Mouse (Mus musculus) hindbrain, embryonic 10.5 days (tissue): ENCODE results near the gene Sema4b. TPM values are rescaled to one million over a fixed set of nuclear protein-coding genes. Genes with fewer than 3 reads are reported as not detected.
A peak's percentile ranks its signal among the peaks of the same experiment; 100 is the strongest.

Experiments used
- DNase-seq: peaks from one replicate; pipeline ENCODE4 v3.0.0-alpha.2; 2017; ENCODE audit warnings: low spot score
- H3K27ac ChIP-seq: fragments of 300-500 bp; sonication (generic); 2 replicates; pipeline ENCODE4 v1.5.1; 2016; ENCODE audit warnings: mild to moderate bottlenecking, moderate library complexity
- H3K27me3 ChIP-seq: fragments of 300-500 bp; sonication (generic); 2 replicates; pipeline ENCODE4 v1.6.1; 2016; ENCODE audit warnings: mild to moderate bottlenecking; ENCODE audit not compliant: poor library complexity, insufficient read depth, severe bottlenecking
- H3K36me3 ChIP-seq: fragments of 300-500 bp; sonication (generic); 2 replicates; pipeline ENCODE4 v1.6.1; 2016; ENCODE audit warnings: mild to moderate bottlenecking, moderate library complexity
- H3K4me1 ChIP-seq: fragments of 300-500 bp; sonication (generic); replicated peaks from 2 replicates; pipeline ENCODE4 v1.6.1; 2016; ENCODE audit warnings: mild to moderate bottlenecking
- H3K4me3 ChIP-seq: fragments of 300-500 bp; sonication (generic); 2 replicates; pipeline ENCODE4 v1.5.1; 2016; ENCODE audit warnings: mild to moderate bottlenecking, moderate library complexity
- H3K9me3 ChIP-seq: fragments of 300-500 bp; sonication (generic); 2 replicates; pipeline ENCODE4 v1.6.1; 2016; ENCODE audit warnings: mild to moderate bottlenecking, moderate library complexity
- whole genome bisulfite sequencing: fragments of 180-500 bp; shearing (Covaris S2); methylation state at CpG from one replicate; pipeline ENCODE4 v1.1.7; 2016; 5-methylcytosine and 5-hydroxymethylcytosine counted together
- polyA plus RNA-seq: library from polyadenylated mRNA; unstranded; fragments of >200 nt; fragmentation: Nextera tagmentation; extraction: Ambion mirVana; gene quantifications from 2 replicates; pipeline ENCODE4 v1.2.1, GENCODE M21; 2016

The Sema4b gene
- polyA plus RNA-seq, 1 experiment from 2014 or later, result 17.5 TPM

DNA sequence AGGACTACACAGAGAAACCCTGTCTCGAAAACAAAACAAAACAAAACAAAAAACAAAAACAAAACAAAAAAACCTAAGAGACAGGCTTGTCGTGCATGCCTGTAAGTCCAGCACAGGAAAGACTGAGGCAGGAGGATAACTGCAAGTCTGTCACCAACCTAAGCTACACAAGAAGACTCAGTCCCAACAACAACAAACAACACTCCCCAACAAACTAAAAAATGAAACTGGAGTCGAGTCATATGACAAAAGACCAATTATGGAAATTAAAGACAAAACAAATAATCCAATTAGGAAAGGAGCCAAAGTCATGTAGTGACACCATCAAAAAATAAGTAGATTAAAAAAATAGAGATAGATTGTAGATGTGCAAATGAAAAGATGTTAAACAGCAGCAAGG, 6.4 kb upstream of the Sema4b start:
- no peaks in the 10 kb centered on the region for H3K36me3 ChIP-seq
- DNase-seq, result no peak
- no peak overlapping the region for H3K4me3 ChIP-seq
- H3K27me3 ChIP-seq, result no peaks in the 10 kb centered on the region
- no peaks in the 10 kb centered on the region for H3K9me3 ChIP-seq
- H3K27ac ChIP-seq, result no peak overlapping the region
- peaks cover 13% of the 10 kb centered on the region; the same call in 1 of the 2 replicates for H3K4me1 ChIP-seq
- 78% methylated on average over 3 of the region's 3 CpGs for WGBS

DNA sequence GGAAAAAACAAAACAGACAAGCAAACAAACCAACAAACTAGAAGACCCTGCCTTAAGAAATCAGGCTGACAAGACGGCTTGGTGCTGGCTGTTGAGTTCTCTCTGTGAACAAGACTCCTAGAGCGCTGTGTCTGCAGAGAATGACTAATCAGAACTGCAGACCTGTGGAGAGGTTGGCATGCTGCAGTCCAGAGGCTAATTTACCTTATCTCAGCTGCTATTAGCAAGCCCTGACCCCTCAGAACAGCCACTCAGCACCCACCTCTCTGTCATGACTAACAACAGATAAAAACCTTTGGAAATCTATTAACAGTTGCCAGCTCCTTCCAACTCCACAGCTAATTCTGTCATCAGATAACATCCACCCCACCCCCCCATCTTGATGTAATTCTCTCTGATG, 5.6 kb upstream of the Sema4b start:
- Histone ChIP-seq H3K36me3 (no peaks in the 10 kb centered on the region), H3K27me3 (no peaks in the 10 kb centered on the region), H3K27ac (no peak overlapping the region), H3K4me1 (peaks cover 22% of the 10 kb centered on the region), H3K4me3 (no peak overlapping the region), H3K9me3 (no peaks in the 10 kb centered on the region)
- 86% methylated on average over 2 of the region's 2 CpGs for WGBS
- DNase-seq, result no peak

DNA sequence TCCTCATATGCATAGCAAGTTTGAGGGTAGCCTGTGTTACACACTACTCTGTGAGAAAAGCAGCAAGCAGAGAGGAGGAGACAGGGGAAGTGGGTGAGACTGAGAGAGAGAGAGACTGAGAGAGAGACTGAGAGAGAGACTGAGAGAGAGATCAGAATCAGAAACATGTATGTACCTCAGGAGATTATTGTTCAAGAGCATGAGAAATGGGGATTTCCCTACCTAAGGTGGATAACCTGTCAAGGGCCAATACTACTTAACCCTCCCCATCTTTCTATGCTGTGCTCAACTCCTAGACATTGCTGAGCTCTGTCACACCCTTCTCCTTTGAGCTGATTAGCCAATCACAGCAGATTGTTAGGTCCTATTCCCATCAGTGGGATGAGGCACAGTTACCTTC, 4.5 kb upstream of the Sema4b start:
- Histone ChIP-seq H3K27ac (no peak overlapping the region), H3K36me3 (no peaks in the 10 kb centered on the region), H3K9me3 (no peaks in the 10 kb centered on the region), H3K4me1 (peaks cover 32% of the 10 kb centered on the region), H3K4me3 (no peak overlapping the region), H3K27me3 (no peaks in the 10 kb centered on the region)
- DNase-seq, result no peak

- Histone ChIP-seq H3K27me3 (0 out of 2 replicates have a peak, but pooled peaks cover 4% of the 10 kb centered on the region), H3K9me3 (no peaks in the 10 kb centered on the region), H3K4me3 (no peak overlapping the region), H3K36me3 (no peaks in the 10 kb centered on the region), H3K27ac (no peak overlapping the region), H3K4me1 (peaks cover 46% of the 10 kb centered on the region)
- DNase-seq, result no peak
- WGBS, result 97% methylated on average over 1 of the region's 1 CpGs
Observed at GRCm38 (mm10) chr7:80183466-80183865, 3.2 kb upstream of the Sema4b start.

GRCm38 (mm10) chr7:80183969-80184368, 2.7 kb upstream of the Sema4b start:
- Histone ChIP-seq H3K4me3 (no peak overlapping the region), H3K9me3 (no peaks in the 10 kb centered on the region), H3K4me1 (peaks cover 51% of the 10 kb centered on the region), H3K27ac (peak overlapping the region; percentile 53), H3K27me3 (0 out of 2 replicates have a peak, but pooled peaks cover 4% of the 10 kb centered on the region), H3K36me3 (no peaks in the 10 kb centered on the region)
- WGBS, result 58% methylated on average over 5 of the region's 5 CpGs
- no peak for DNase-seq

GRCm38 (mm10) chr7:80184551-80184950, 2.1 kb upstream of the Sema4b start:
- no peaks in the 10 kb centered on the region for H3K36me3 ChIP-seq
- WGBS, result 68% methylated on average over 4 of the region's 4 CpGs
- H3K27me3 ChIP-seq, result 0 out of 2 replicates have a peak, but pooled peaks cover 4% of the 10 kb centered on the region
- peak overlapping the region; percentile 96 for H3K27ac ChIP-seq
- H3K4me1 ChIP-seq, result peaks cover 56% of the 10 kb centered on the region
- no peak for DNase-seq
- no peaks in the 10 kb centered on the region for H3K9me3 ChIP-seq
- no peak overlapping the region for H3K4me3 ChIP-seq

- Histone ChIP-seq H3K4me1 (peaks cover 57% of the 10 kb centered on the region), H3K27ac (peak overlapping the region; percentile 96), H3K27me3 (0 out of 2 replicates have a peak, but pooled peaks cover 4% of the 10 kb centered on the region), H3K9me3 (no peaks in the 10 kb centered on the region), H3K4me3 (no peak overlapping the region), H3K36me3 (no peaks in the 10 kb centered on the region)
- DNase-seq, result no peak
- 60% methylated on average over 6 of the region's 6 CpGs for WGBS
Observed at GRCm38 (mm10) chr7:80184968-80185367, 1.7 kb upstream of the Sema4b start.

- WGBS, result 16% methylated on average over 8 of the region's 8 CpGs
- Histone ChIP-seq H3K4me3 (peak overlapping the region; percentile 63), H3K4me1 (peaks cover 60% of the 10 kb centered on the region)
Observed at GRCm38 (mm10) chr7:80186021-80186420, 620 bp upstream of the Sema4b start.

GRCm38 (mm10) chr7:80187501-80187900, 860 bp downstream of the Sema4b start:
- H3K4me1 ChIP-seq, result peaks cover 74% of the 10 kb centered on the region
- DNase-seq, result no peak
- peak overlapping the region; percentile 96 for H3K27ac ChIP-seq
- 56% methylated on average over 12 of the region's 12 CpGs for WGBS
- peak overlapping the region; percentile 63 for H3K4me3 ChIP-seq
- H3K36me3 ChIP-seq, result no peaks in the 10 kb centered on the region
- H3K27me3 ChIP-seq, result 0 out of 2 replicates have a peak, but pooled peaks cover 4% of the 10 kb centered on the region
- no peaks in the 10 kb centered on the region for H3K9me3 ChIP-seq

More at GRCm38 (mm10) chr7:80186021-80186420, 620 bp upstream of the Sema4b start:
- 0 out of 2 replicates have a peak, but pooled peaks cover 4% of the 10 kb centered on the region for H3K27me3 ChIP-seq
- no peaks in the 10 kb centered on the region for H3K9me3 ChIP-seq
- peak; percentile 40 for DNase-seq
- H3K36me3 ChIP-seq, result no peaks in the 10 kb centered on the region
- H3K27ac ChIP-seq, result peak overlapping the region; percentile 96

DNA sequence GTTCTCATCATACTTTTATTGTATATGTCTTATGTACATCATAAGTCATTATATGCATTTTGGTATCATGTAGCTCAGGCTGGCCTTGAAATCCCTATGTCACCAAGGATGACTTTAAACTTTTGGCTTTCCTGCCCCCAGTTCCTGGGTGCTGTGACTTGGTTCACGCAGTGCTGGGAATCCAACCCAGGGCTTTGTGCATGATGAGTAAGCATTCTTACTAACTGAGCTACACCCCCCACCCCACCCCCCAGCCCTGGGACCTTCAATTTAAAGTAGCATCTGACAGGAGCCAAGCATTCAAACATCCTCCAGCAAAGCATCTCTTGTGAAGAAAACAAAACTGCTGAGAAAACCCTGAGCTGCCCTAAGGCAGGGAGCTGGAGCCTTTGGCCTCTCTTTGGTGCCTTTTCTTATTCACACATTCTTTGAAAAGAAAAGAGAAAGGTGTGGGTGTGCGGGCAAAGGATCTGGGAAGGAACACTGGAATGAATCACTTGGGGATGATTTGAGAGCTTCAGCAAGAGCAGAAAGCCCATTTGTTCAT, 2.0 kb downstream of the Sema4b start:
- peak overlapping the region; percentile 75 for H3K27ac ChIP-seq
- 0 out of 2 replicates have a peak, but pooled peaks cover 4% of the 10 kb centered on the region for H3K27me3 ChIP-seq
- H3K9me3 ChIP-seq, result no peaks in the 10 kb centered on the region
- H3K4me1 ChIP-seq, result peaks cover 80% of the 10 kb centered on the region
- no peaks in the 10 kb centered on the region for H3K36me3 ChIP-seq
- 60% methylated on average over 2 of the region's 2 CpGs for WGBS
- H3K4me3 ChIP-seq, result peak overlapping the region; percentile 9; the same call in 1 of the 2 replicates
- DNase-seq, result no peak

DNA sequence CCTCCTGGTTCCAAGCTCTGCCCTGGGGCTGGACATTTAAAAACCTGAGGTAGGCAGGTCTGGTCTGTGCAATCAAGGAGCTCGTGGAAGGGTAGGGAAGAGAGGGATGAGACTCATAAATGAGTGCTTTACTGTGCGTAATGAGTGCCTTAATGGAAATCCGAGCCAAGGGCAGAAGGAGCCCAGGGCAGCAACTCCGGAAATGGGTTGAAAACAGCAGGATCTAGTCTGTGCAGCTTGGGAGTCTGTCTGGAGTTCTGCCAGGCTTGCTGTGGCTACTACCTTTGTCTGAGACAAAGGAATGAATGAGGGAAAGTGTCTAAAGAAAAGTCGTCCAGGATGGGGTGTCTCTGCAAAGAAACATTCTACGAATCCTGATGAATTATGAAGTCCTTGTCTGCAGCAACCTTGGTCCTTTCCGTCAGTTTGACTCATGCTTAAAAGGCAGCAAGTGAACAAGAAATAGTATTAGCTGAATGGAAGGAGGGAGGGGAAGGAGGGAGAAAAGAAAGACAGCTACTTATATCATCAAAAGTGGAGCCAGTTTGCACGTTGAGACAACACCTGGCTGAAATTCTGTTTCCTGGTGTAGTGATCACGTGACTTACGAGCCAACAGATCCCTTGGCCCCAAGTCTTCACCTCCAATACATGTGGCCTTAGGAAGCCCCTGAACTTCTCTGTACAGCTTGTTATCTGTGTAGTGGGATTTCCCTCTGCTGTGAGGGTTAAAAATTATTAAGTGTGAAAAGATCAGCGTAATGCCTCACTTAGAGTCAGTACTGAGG, 2.7 kb downstream of the Sema4b start:
- no peak for DNase-seq
- peak overlapping the region; percentile 75 for H3K27ac ChIP-seq
- peak overlapping the region; percentile 9; the same call in 1 of the 2 replicates for H3K4me3 ChIP-seq
- no peaks in the 10 kb centered on the region for H3K36me3 ChIP-seq
- 59% methylated on average over 11 of the region's 11 CpGs for WGBS
- 0 out of 2 replicates have a peak, but pooled peaks cover 4% of the 10 kb centered on the region for H3K27me3 ChIP-seq
- H3K4me1 ChIP-seq, result peaks cover 84% of the 10 kb centered on the region
- H3K9me3 ChIP-seq, result no peaks in the 10 kb centered on the region

DNA sequence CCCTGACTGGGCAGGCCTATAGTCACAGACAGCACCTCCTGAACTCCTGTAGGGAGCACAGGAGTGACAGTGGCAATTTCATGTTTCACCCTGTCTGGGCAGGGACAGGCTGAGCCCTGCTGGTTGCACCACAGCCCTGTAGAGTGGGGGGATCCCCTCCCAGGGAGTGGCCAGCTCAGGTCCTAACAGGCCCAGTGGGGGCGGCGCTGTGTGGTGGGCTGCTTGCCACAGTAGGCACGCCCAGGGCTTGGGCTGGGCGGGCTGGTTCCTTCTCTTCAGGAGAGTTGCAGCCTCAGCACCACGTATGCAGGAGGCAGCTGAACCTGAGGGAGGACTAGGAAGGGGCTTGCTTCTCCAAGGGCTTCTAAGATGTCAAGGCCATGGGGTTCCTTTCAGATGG, 4.8 kb downstream of the Sema4b start:
- Histone ChIP-seq H3K4me1 (peaks cover 74% of the 10 kb centered on the region), H3K27me3 (0 out of 2 replicates have a peak, but pooled peaks cover 4% of the 10 kb centered on the region), H3K36me3 (no peaks in the 10 kb centered on the region), H3K27ac (peak overlapping the region; percentile 90), H3K9me3 (no peaks in the 10 kb centered on the region), H3K4me3 (no peak overlapping the region)
- WGBS, result 37% methylated on average over 5 of the region's 5 CpGs
- no peak for DNase-seq
